Mouse (Mus musculus) hindbrain, postnatal 0 days (tissue): Measurements from ENCODE around the gene Tanc1. TPM values are rescaled to one million over a fixed set of nuclear protein-coding genes. Genes with fewer than 3 reads are reported as not detected.

Experiments
- ATAC-seq: fragments of 200-750 bp; cut with Nextera tagmentation; 2 replicates; pipeline ENCODE4 v1.8.0; 2017; ENCODE audit warnings: mild to moderate bottlenecking, moderate TSS enrichment, moderate library complexity
- DNase-seq: peaks from one replicate; pipeline ENCODE4 v3.0.0-alpha.2; 2015; ENCODE audit warnings: low spot score
- H3K27ac ChIP-seq: fragments of 300-500 bp; sonication (generic); 2 replicates; pipeline ENCODE4 v1.5.1; 2014; ENCODE audit warnings: mild to moderate bottlenecking
- H3K27me3 ChIP-seq: fragments of 300-500 bp; sonication (generic); 2 replicates; pipeline ENCODE4 v1.6.1; 2014; ENCODE audit warnings: low read length, mixed read lengths; ENCODE audit not compliant: insufficient read depth
- H3K36me3 ChIP-seq: fragments of 300-500 bp; sonication (generic); 2 replicates; pipeline ENCODE4 v1.6.1; 2014; ENCODE audit warnings: low read length, mixed read lengths; ENCODE audit not compliant: insufficient read depth
- H3K4me1 ChIP-seq: fragments of 300-500 bp; sonication (generic); 2 replicates; pipeline ENCODE4 v1.6.1; 2014; ENCODE audit warnings: antibody characterized with exemption, low read length, mixed read lengths; ENCODE audit not compliant: insufficient read depth
- H3K4me2 ChIP-seq: fragments of 300-500 bp; sonication (generic); 2 replicates; pipeline ENCODE4 v1.6.1; 2014; ENCODE audit warnings: low read depth, mild to moderate bottlenecking, low read length, moderate library complexity, mixed read lengths
- H3K4me3 ChIP-seq: fragments of 300-500 bp; sonication (generic); 2 replicates; pipeline ENCODE4 v1.5.1; 2014; ENCODE audit warnings: low read length
- H3K9ac ChIP-seq: fragments of 300-500 bp; sonication (generic); replicated peaks from 2 replicates; pipeline ENCODE4 v1.6.1; 2014; ENCODE audit warnings: mild to moderate bottlenecking, low read length, moderate library complexity, mixed read lengths
- H3K9me3 ChIP-seq: fragments of 300-500 bp; sonication (generic); 2 replicates; pipeline ENCODE4 v1.6.1; 2016; ENCODE audit warnings: low read length, mixed read lengths
- CTCF ChIP-seq: IDR thresholded peaks from 2 replicates; pipeline ENCODE4 v1.5.1; 2016; ENCODE audit warnings: antibody characterized with exemption, control low read depth, low read depth
- WGBS: fragments of 180-500 bp; shearing (Covaris S2); extraction: QIAGEN DNeasy Blood & Tissue Kit; methylation state at CpG from one replicate; pipeline ENCODE4 v1.1.7; 2014; 5-methylcytosine and 5-hydroxymethylcytosine counted together
- polyA plus RNA-seq: library from polyadenylated mRNA; unstranded; fragments of >200 nt; fragmentation: Nextera tagmentation; extraction: Ambion mirVana; gene quantifications from 2 replicates; pipeline ENCODE4 v1.2.1, GENCODE M21; 2015
- total RNA-seq: library from RNA; depleted of rRNA; stranded (reverse); fragments of >200 nt; gene quantifications from 2 replicates; pipeline ENCODE4 v1.2.3, GENCODE M21; 2014

Gene Tanc1
- total and polyA plus RNA-seq, 2 experiments from 2014 or later: 4.2 to 12.1 TPM

GRCm38 (mm10) chr2:59684864-59685605 is 73.2 kb downstream of the Tanc1 start:
- 59% methylated on average over 16 of the region's 16 CpGs for WGBS
- no peaks in the 10 kb centered on the region for H3K4me1 ChIP-seq
- no peak for TF ChIP-seq CTCF
- H3K36me3 ChIP-seq: no peaks in the 10 kb centered on the region
- H3K4me2 ChIP-seq: no peak overlapping the region
- no peak for ATAC-seq
- no peaks in the 10 kb centered on the region for H3K27me3 ChIP-seq
- no peaks in the 10 kb centered on the region for H3K9me3 ChIP-seq
- H3K9ac ChIP-seq: no peak overlapping the region
- no peak overlapping the region for H3K27ac ChIP-seq
- DNase-seq: no peak
- no peak overlapping the region for H3K4me3 ChIP-seq

DNA sequence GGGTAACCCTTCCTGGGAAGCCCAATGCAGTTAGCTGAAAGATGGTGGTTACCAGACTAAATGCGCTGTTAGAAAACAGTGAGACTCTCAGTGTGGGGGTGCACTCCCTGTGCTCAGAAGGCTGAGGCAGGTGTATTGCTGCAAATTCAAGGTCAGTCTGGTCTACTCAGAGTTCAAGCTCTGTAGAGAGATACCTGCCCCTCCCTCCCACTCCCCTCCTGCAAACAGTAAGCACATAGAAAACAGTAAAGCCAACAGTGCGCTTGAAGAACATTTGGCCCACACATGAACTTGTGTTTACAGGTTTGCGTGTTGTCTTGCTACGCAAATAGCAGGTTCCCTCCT is 73.7 kb downstream of the Tanc1 start:
- ATAC-seq (no peak), DNase-seq (no peak)
- Histone ChIP-seq H3K27ac (no peak overlapping the region), H3K9ac (no peak overlapping the region), H3K36me3 (no peaks in the 10 kb centered on the region), H3K4me1 (no peaks in the 10 kb centered on the region), H3K9me3 (no peaks in the 10 kb centered on the region), H3K4me3 (no peak overlapping the region), H3K4me2 (no peak overlapping the region), H3K27me3 (no peaks in the 10 kb centered on the region)
- no peak for TF ChIP-seq CTCF
- 98% methylated on average over 4 of the region's 4 CpGs for WGBS

DNA sequence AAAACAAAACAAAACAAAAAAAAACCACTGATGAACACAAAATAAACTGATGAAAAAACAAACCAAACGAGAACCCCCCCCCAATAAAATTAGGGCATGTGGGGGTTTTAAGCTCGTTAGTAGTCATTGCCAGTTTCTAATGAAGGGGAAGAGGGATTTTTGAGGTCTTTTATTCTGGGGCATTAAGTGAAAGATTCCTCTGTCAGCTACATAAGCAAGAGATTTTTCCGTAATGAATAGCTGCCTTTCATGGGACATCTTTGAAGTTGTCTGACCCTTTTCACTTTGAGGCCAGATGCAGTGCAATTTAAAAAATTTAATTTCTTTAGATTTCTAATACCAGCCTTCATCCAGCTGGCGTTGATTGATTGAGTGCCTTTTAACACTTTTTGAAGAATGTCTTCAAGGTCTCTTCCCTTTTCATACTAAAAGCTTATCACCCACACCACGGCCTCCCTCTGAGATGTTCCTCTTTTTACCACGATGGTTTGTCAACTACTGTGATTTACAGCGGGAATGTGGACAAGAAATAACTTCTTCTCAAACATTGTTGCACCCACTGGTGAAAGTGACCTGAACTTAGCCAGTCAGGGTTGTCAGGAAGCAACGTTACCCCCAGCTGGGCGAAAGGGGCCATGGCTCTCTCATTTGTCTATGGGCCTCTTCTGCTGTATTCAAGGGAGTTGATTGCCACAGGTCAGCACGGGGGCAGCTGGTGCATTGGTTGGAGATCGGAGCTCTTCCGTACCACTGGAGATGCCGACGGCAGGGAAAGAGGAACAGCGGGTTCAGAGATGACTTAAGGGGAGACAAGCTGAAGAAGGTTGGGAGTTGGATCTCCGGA is 76.6 kb downstream of the Tanc1 start:
- Histone ChIP-seq H3K27me3 (no peaks in the 10 kb centered on the region), H3K4me2 (no peak overlapping the region), H3K36me3 (no peaks in the 10 kb centered on the region), H3K4me1 (no peaks in the 10 kb centered on the region), H3K9me3 (no peaks in the 10 kb centered on the region), H3K4me3 (no peak overlapping the region), H3K9ac (no peak overlapping the region), H3K27ac (no peak overlapping the region)
- ATAC-seq (no peak), DNase-seq (no peak)
- TF ChIP-seq CTCF: no peak
- 40% methylated on average over 16 of the region's 16 CpGs for WGBS

GRCm38 (mm10) chr2:59691112-59691511 is 79.3 kb downstream of the Tanc1 start:
- H3K27me3 ChIP-seq: no peaks in the 10 kb centered on the region
- no peaks in the 10 kb centered on the region for H3K4me1 ChIP-seq
- no peak for ATAC-seq
- WGBS: 72% methylated on average over 4 of the region's 4 CpGs
- no peak overlapping the region for H3K4me3 ChIP-seq
- no peak overlapping the region for H3K4me2 ChIP-seq
- no peak overlapping the region for H3K27ac ChIP-seq
- no peaks in the 10 kb centered on the region for H3K36me3 ChIP-seq
- H3K9ac ChIP-seq: no peak overlapping the region
- no peak for TF ChIP-seq CTCF
- DNase-seq: no peak
- no peaks in the 10 kb centered on the region for H3K9me3 ChIP-seq

DNA sequence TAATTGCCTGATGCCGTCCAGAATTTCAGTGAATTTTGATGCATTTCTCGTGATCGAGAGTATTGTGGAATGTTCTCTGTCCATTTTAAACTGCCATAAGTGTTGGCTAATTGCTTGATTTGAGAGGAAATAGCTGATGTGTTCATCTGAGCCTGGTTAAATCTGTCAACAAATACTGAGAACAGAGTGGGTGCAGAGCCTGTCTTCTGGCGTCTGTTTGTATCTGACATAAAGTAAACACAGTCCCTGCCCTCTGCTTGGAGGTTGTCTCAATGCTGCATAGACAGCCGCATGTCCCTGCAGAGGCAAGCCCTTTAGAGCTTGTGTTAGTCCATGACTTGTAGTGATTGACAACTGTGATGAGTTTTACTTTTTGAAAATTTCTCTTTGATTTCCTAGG is 81.6 kb downstream of the Tanc1 start:
- Histone ChIP-seq H3K4me2 (no peak overlapping the region), H3K27me3 (no peaks in the 10 kb centered on the region), H3K9ac (no peak overlapping the region), H3K27ac (no peak overlapping the region), H3K36me3 (no peaks in the 10 kb centered on the region), H3K4me1 (peaks cover 10% of the 10 kb centered on the region; the same call in 1 of the 2 replicates), H3K4me3 (no peak overlapping the region), H3K9me3 (no peaks in the 10 kb centered on the region)
- ATAC-seq (no peak), DNase-seq (no peak)
- WGBS: 82% methylated on average over 5 of the region's 5 CpGs
- no peak for TF ChIP-seq CTCF

GRCm38 (mm10) chr2:59697123-59697522 is 85.3 kb downstream of the Tanc1 start:
- Histone ChIP-seq H3K4me1 (peaks cover 10% of the 10 kb centered on the region; the same call in 1 of the 2 replicates), H3K9me3 (no peaks in the 10 kb centered on the region), H3K4me3 (no peak overlapping the region), H3K27ac (no peak overlapping the region), H3K4me2 (no peak overlapping the region), H3K36me3 (no peaks in the 10 kb centered on the region), H3K27me3 (no peaks in the 10 kb centered on the region), H3K9ac (no peak overlapping the region)
- 86% methylated on average over 3 of the region's 3 CpGs for WGBS
- no peak for TF ChIP-seq CTCF
- DNase-seq: no peak
- ATAC-seq: no peak
